Mouse (Mus musculus) activated CD4-positive, CD25-positive, alpha-beta regulatory T cell, adult 9 weeks (primary cell): Measurements from ENCODE around the gene Dhrs1. TPM values are rescaled to one million over a fixed set of nuclear protein-coding genes. Genes with fewer than 3 reads are reported as not detected.

Experiments
- polyA plus RNA-seq: library from polyadenylated mRNA; unstranded; fragments of 100-300 nt; shearing (Covaris generic); gene quantifications from one replicate; pipeline ENCODE4 v1.2.1, GENCODE M21; 2017

Gene Dhrs1
- polyA plus RNA-seq: 56.9 TPM

GRCm38 (mm10) chr14:55745180-55745860, at the start of gene Dhrs1, which contains the start of gene Nop9:
TSS of gene Dhrs1 (minus strand) at chr14:55745690.
TSS of gene Nop9 (plus strand) at chr14:55745693.

GRCm38 (mm10) chr14:55788256-55789050, 43.0 kb upstream of the Dhrs1 start, which contains the start of gene Ripk3:
TSS of gene Ripk3 (minus strand) at chr14:55788865.

GRCm38 (mm10) chr14:55783958-55784235, 38.4 kb upstream of the Dhrs1 start, which contains the start of gene Adcy4:
TSS of gene Adcy4 (minus strand) at chr14:55784095.

GRCm38 (mm10) chr14:55765696-55766095, 20.2 kb upstream of the Dhrs1 start, which contains the start of gene Ltb4r1:
TSS of gene Ltb4r1 (plus strand) at chr14:55765962.

GRCm38 (mm10) chr14:55761163-55761562, 15.7 kb upstream of the Dhrs1 start, which contains the start of gene Ltb4r2:
TSS of gene Ltb4r2 (plus strand) at chr14:55761428.

GRCm38 (mm10) chr14:55758363-55758784, 12.9 kb upstream of the Dhrs1 start, which contains the start of gene Cideb:
TSS of gene Cideb (minus strand) at chr14:55758458.

GRCm38 (mm10) chr14:55721700-55722437, 23.6 kb downstream of the Dhrs1 start, which contains the start of gene Rabggta:
TSS of gene Rabggta (minus strand) at chr14:55722263.

GRCm38 (mm10) chr14:55713729-55714122, 31.8 kb downstream of the Dhrs1 start, which contains the start of gene Tgm1:
TSS of gene Tgm1 (minus strand) at chr14:55713926.

Other genes with a start within 250 kb of the Dhrs1 start
- not detected for gene Cpne6, start 235.2 kb downstream of the Dhrs1 start, polyA plus RNA-seq
- 0.07 TPM for gene Nrl, start 220.7 kb downstream of the Dhrs1 start, polyA plus RNA-seq
- 46.5 TPM for gene Pck2, start 205.4 kb downstream of the Dhrs1 start, polyA plus RNA-seq
- gene Dcaf11, start 185.7 kb downstream of the Dhrs1 start, polyA plus RNA-seq: 159 TPM
- 4.7 TPM for gene A730061H03Rik, start 185.3 kb downstream of the Dhrs1 start, polyA plus RNA-seq
- gene Fitm1, start 170.1 kb downstream of the Dhrs1 start, polyA plus RNA-seq: not detected
- 1,178 TPM for gene Psme1, start 167.6 kb downstream of the Dhrs1 start, polyA plus RNA-seq
- gene Emc9, start 160.4 kb downstream of the Dhrs1 start, polyA plus RNA-seq: 32.1 TPM
- 1,001 TPM for gene Psme2, start 154.6 kb downstream of the Dhrs1 start, polyA plus RNA-seq
- gene Rnf31, start 154.0 kb downstream of the Dhrs1 start, polyA plus RNA-seq: 79.7 TPM
- 209 TPM for gene Irf9, start 142.1 kb downstream of the Dhrs1 start, polyA plus RNA-seq
- 10.1 TPM for gene Rec8, start 127.7 kb downstream of the Dhrs1 start, polyA plus RNA-seq
- gene Ipo4, start 109.7 kb downstream of the Dhrs1 start, polyA plus RNA-seq: 74.4 TPM
- gene Gm49378, start 107.8 kb downstream of the Dhrs1 start, polyA plus RNA-seq: 2.5 TPM
- gene Tm9sf1, start 101.9 kb downstream of the Dhrs1 start, polyA plus RNA-seq: 95.5 TPM
- gene Tssk4, start 95.5 kb downstream of the Dhrs1 start, polyA plus RNA-seq: 1.4 TPM
- 120 TPM for gene Mdp1, start 85.2 kb downstream of the Dhrs1 start, polyA plus RNA-seq
- 49.3 TPM for gene Gmpr2, start 73.7 kb downstream of the Dhrs1 start, polyA plus RNA-seq
- gene Nedd8, start 73.6 kb downstream of the Dhrs1 start, polyA plus RNA-seq: 452 TPM
- 62.3 TPM for gene Tinf2, start 63.9 kb downstream of the Dhrs1 start, polyA plus RNA-seq
- 0.39 TPM for gene Tgm1, start 31.8 kb downstream of the Dhrs1 start, polyA plus RNA-seq
- 71.3 TPM for gene Rabggta, start 23.4 kb downstream of the Dhrs1 start, polyA plus RNA-seq
- gene Nop9, start within 50 bp of the Dhrs1 start, polyA plus RNA-seq: 15.6 TPM
- gene Cideb, start 12.8 kb upstream of the Dhrs1 start, polyA plus RNA-seq: not detected
- not detected for gene Ltb4r2, start 15.7 kb upstream of the Dhrs1 start, polyA plus RNA-seq
- 3.1 TPM for gene Ltb4r1, start 20.3 kb upstream of the Dhrs1 start, polyA plus RNA-seq
- 0.11 TPM for gene Adcy4, start 38.4 kb upstream of the Dhrs1 start, polyA plus RNA-seq
- 81.9 TPM for gene Ripk3, start 43.2 kb upstream of the Dhrs1 start, polyA plus RNA-seq
- gene Nfatc4, start 77.5 kb upstream of the Dhrs1 start, polyA plus RNA-seq: not detected
- gene Nynrin, start 108.3 kb upstream of the Dhrs1 start, polyA plus RNA-seq: 1.5 TPM
- not detected for gene Cbln3, start 138.7 kb upstream of the Dhrs1 start, polyA plus RNA-seq
- 115 TPM for gene Khnyn, start 139.3 kb upstream of the Dhrs1 start, polyA plus RNA-seq
- 75.8 TPM for gene Sdr39u1, start 154.6 kb upstream of the Dhrs1 start, polyA plus RNA-seq
- gene Cma1, start 199.0 kb upstream of the Dhrs1 start, polyA plus RNA-seq: not detected
- not detected for gene Cma2, start 205.3 kb upstream of the Dhrs1 start, polyA plus RNA-seq